Mouse (Mus musculus) left cerebral cortex, postnatal 10 days (tissue): ENCODE results near the gene Nufip2. TPM values are rescaled to one million over a fixed set of nuclear protein-coding genes. Genes with fewer than 3 reads are reported as not detected.
A peak's percentile ranks its signal among the peaks of the same experiment; 100 is the strongest.
"Not testable (repeated sequence)": the region's sequence is repeated elsewhere in the genome, so short reads cannot be mapped to it uniquely, and the experiment has no call there.

Source experiments
- DNase-seq, 2 experiments: peaks; one replicate each; pipeline ENCODE4 v3.0.0; 2021 to 2022; ENCODE audit warnings: low spot score in 2 of 2, mixed read lengths in 1 of 2; ENCODE audit errors: extremely low spot score in 1 of 2
- intact Hi-C: fragments of 180-260 bp; cut with DNase I; formaldehyde crosslinking; loops from one replicate; pipeline ENCODE4 v1.15.1; 2025
- total RNA-seq, 2 experiments: library from RNA; stranded (reverse); gene quantifications; 2 replicates each; pipeline ENCODE4 v1.2.3; 2021

The Nufip2 gene
- total RNA-seq, 2 experiments from 2014 or later, result 74.9 to 80.8 TPM

GRCm38 (mm10) chr11:77693026-77693425, 7.1 kb downstream of the Nufip2 start:
- intact Hi-C loops, result no loop called here
- DNase-seq, result no peak

GRCm38 (mm10) chr11:77697232-77697631, 11.3 kb downstream of the Nufip2 start:
- DNase-seq, result no peak
- intact Hi-C loops, result no loop called here

DNA sequence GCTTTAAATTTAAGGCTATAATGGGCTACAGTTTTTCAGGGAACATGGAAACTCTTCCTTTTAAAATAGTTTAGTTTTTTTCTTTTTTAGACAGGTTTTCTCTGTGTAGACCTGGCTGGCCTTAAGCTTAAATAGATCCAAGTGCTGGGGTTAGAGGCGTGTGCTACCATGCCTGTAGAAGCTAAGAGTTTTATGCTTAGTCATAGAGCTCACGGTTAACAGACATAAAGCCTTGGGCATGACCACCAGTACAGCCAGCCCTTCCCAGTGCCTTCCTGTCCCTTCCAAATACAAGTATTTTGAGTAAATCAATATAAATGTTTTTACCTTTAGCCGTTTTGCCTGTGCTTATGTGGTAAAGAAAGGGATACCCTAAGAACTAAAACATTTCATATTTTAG, 20.0 kb downstream of the Nufip2 start:
- intact Hi-C loops, result no loop called here
- DNase-seq, result no peak

- intact Hi-C loops, result no loop called here
These were observed 23.1 kb downstream of the Nufip2 start for GRCm38 (mm10) chr11:77709039-77709438.

GRCm38 (mm10) chr11:77713736-77714135, 27.8 kb downstream of the Nufip2 start:
- intact Hi-C loops, result no loop called here
- DNase-seq, result no peak

More at GRCm38 (mm10) chr11:77709039-77709438, 23.1 kb downstream of the Nufip2 start:
- DNase-seq, result no peak

GRCm38 (mm10) chr11:77719055-77719454, 33.1 kb downstream of the Nufip2 start:
- DNase-seq, result no peak
- intact Hi-C loops, result no loop called here

GRCm38 (mm10) chr11:77721389-77721788, 35.4 kb downstream of the Nufip2 start:
- DNase-seq, result no peak
- intact Hi-C loops, result no loop called here

GRCm38 (mm10) chr11:77724766-77725165, 38.8 kb downstream of the Nufip2 start:
- intact Hi-C loops, result no loop called here
- DNase-seq, result peak; percentile 29 to 34

- DNase-seq, result no peak
- intact Hi-C loops, result no loop called here
These were observed 39.2 kb downstream of the Nufip2 start, which contains the start of gene Cryba1 for GRCm38 (mm10) chr11:77725183-77725582. Cryba1 (minus strand) TSS chr11:77725283.

GRCm38 (mm10) chr11:77728587-77728986, 42.6 kb downstream of the Nufip2 start:
- no peak for DNase-seq
- intact Hi-C loops, result no loop called here

- intact Hi-C loops, result no loop called here
- DNase-seq, result peak; percentile 77 to 84
These were observed 51.3 kb downstream of the Nufip2 start for GRCm38 (mm10) chr11:77737289-77737688.

GRCm38 (mm10) chr11:77738555-77738954, 52.6 kb downstream of the Nufip2 start:
- no peak for DNase-seq
- intact Hi-C loops, result no loop called here

- intact Hi-C loops, result loop anchor here (5.0 kb wide), 1 partner anchor 73 kb away; no protein-coding TSS in a partner anchor
- peak in 1 of 2 experiments; percentile 43 for DNase-seq
These were observed 58.0 kb downstream of the Nufip2 start for GRCm38 (mm10) chr11:77743966-77744365.

GRCm38 (mm10) chr11:77746652-77747051, 60.7 kb downstream of the Nufip2 start:
- intact Hi-C loops, result no loop called here

DNA sequence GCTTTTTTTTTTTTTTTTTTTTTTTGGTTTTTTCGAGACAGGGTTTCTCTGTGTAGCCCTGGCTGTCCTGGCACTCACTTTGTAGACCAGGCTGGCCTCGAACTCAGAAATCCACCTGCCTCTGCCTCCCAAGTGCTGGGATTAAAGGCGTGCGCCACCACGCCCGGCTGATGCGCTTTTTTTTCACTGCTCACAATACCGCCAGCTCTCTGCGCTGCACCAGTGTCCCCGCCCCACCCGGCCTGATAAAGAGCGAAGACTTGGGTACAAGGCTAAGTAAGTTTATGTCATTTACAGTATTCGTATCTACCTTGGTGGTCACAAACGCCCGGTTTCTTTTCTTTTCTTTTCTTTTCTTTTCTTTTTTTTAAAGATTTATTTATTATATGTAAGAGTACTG, 61.1 kb downstream of the Nufip2 start:
- DNase-seq, intact Hi-C loops: not testable (repeated sequence)

More at GRCm38 (mm10) chr11:77746652-77747051, 60.7 kb downstream of the Nufip2 start:
- no peak for DNase-seq

DNA sequence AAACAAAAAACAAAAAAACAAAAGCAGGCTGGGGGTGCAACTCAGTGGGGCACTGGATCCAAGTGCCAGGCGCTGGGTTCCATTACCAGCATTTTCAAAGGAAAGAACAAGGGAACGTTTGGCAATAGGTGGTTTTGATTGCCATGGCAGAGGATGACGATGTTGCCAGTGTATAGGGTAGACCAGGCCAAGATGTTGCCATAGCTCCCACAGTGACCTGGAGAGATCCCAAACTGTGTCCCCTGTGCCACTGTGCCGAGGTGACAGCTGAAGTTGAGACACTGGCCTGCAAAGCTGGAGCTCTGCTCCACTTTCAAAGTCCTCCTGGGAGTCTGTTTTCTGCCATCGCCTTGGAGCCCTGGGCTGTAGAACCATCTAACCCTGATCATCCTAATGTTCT, 63.0 kb downstream of the Nufip2 start:
- intact Hi-C loops, result no loop called here
- no peak for DNase-seq

DNA sequence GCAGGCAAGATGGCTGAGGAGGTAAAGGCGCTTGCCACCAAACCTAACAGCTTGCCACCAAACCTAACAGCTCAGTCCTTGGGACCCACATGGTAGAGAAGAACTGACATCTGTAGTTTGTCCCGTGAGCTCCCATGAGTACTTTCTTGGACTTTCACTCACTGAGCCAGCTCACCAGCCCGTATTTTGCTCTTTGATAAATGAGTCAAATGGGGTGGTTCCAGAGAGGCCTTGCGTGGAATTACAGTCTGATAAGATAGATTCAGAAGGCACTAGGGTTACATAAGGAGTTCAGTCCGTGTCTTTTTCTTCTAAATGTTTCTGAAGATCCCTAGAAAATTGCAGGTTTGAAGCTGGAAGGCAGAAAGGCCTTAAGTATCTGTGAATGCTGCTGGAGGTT, 66.6 kb downstream of the Nufip2 start:
- intact Hi-C loops, result no loop called here
- no peak for DNase-seq

DNA sequence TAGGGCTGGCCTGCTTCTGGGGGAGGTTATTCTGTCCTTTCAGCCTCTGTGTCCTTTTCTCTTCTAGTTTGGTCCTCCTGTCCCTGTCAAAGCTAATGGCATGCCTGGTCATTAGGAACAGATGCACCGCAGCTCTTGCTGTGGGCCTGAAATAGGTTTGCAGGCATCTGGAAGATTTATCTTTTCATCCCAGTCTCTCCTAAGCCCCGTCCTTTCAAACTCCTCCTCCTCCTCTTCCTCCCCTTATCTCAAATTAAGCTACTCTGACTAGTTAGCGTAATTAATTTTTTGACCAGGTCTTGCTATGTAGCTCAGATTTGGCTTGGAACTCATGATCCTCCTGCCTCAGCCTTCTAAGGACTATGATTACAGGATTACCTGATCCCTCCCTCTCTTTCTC, 67.5 kb downstream of the Nufip2 start:
- DNase-seq, result no peak
- intact Hi-C loops, result no loop called here

- intact Hi-C loops, result no loop called here
- no peak for DNase-seq
These were observed 74.1 kb downstream of the Nufip2 start for GRCm38 (mm10) chr11:77760031-77760430.

- peak; percentile 52 to 89 for DNase-seq
- intact Hi-C loops, result no loop called here
These were observed 77.1 kb downstream of the Nufip2 start, which contains the start of gene Myo18a for GRCm38 (mm10) chr11:77762783-77763672. Myo18a (plus strand) TSS chr11:77763246.
